Mouse (Mus musculus): Measurements from ENCODE around the gene Igsf8.

DNA sequence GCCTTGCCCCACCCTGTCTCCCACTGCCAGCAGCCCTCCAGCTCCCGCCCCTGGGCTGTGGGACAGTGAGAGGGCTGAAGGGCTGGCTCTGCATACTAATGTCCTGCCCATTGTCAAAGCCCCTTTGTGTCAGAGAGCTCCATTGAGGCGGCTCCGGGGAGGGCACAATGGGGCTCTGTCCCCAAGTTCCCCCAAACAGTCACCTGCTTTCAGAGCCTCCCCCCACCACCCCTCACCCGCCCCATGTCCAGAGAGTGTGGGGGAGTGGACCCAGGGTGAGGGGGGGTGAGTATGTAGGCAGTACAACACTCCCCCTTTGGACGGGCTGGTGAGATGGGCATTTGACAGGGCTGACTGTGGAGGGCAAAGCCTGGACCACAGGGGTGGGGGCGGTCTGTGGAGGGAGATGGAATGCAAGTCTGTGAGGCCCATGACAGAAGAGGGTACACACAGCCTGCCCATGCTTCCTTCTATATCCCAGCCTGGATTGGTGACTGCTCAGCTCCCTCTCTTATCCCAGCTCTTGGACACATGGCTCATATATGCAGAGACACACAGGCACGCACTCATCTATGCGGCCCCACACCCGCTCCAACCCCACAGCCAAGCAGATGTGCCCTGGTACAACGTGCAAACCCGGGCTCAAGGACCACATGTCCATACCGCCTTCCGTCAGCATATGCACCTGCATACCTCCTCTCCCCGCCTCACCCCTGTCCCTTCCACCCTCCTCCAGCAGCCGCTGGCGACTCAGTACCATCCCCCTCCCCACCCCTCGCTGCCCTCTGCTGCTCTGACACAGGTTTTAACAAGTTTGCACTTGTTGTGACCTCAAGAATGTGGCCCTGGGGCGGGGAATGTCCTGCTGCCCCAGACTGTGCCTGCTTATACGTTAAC lies 88.7 kb downstream of the Igsf8 start:
- no peak for TF ChIP-seq GATA1 (IDR thresholded peaks at IDR 0.05; ENCODE audit: borderline replicate concordance, low read length)
- no peak for TF ChIP-seq CTCF (IDR thresholded peaks at IDR 0.05; ENCODE audit: low read depth, low read length)
- TF ChIP-seq GATA2 (IDR thresholded peaks at IDR 0.05; ENCODE audit: borderline replicate concordance, low read depth, low read length) = no peak
- no peak for TF ChIP-seq TAL1 (conservative IDR thresholded peaks at IDR 0.05; ENCODE audit: low read depth, low read length)
- TF ChIP-seq POLR2AphosphoS5 (IDR thresholded peaks at IDR 0.05; ENCODE audit: insufficient replicate concordance, low read depth, low read length) = no peak

Measured in G1E (cell line).